8 mouse cellular contexts compared by ENCODE assay signal in genomic region chrX:142778638-142779037, GRCm38 (mm10).
DNase-seq lines count a peak whose midpoint lies in the region; ATAC-seq lines count a peak whose summit lies in the region.
"Had no signal": no experiment of that assay in that cellular context is flagged by ENCODE, and none has a peak within 500 bp of the region (broad histone marks: within the 10 kb centered on the region; RNA-seq: fewer than 3 reads in every experiment).

No protein-coding gene starts in this region.

- H3K27me3 ChIP-seq in hindbrain, embryonic 12.5 days, result peaks cover 7% of the 10 kb centered on the region

- H3K36me3 ChIP-seq in hindbrain, embryonic 12.5 days, result no peaks in the 10 kb centered on the region

- WGBS in hindbrain, embryonic 12.5 days, result 79% methylated on average over 6 of the region's 6 CpGs

- DNase-seq in adrenal gland, postnatal 10 days, result peak; percentile 38
- DNase-seq in lung, postnatal 25 days (ENCODE audit: low spot score), result peak; percentile 36
- no peak for DNase-seq in testis, postnatal 10 days (ENCODE audit: low spot score)
- DNase-seq in layer of hippocampus, postnatal 10 days (ENCODE audit: low spot score in 2 of 2), result no peak

- no peaks in the 10 kb centered on the region for H3K4me1 ChIP-seq in hindbrain, embryonic 12.5 days
- H3K4me1 ChIP-seq: limb, embryonic 10.5 days had no signal

- ATAC-seq in common myeloid progenitor, adult 5-6 weeks (replicated peaks; ENCODE audit: low read depth, poor library complexity, severe bottlenecking), result peak; percentile 98
- ATAC-seq in hematopoietic stem cell, adult 5-6 weeks (replicated peaks in 1 of 2; ENCODE audit: insufficient read depth in 1 of 2, low FRiP score in 2 of 2, low TSS enrichment in 1 of 2, low read depth in 1 of 2, poor library complexity in 2 of 2, severe bottlenecking in 2 of 2), result peak; percentile 72 to 85; a peak in 3 of 4 replicates
- ATAC-seq in hindbrain, embryonic 12.5 days (ENCODE audit: low FRiP score), result no peak

- no peak overlapping the region for H3K4me3 ChIP-seq in hindbrain, embryonic 12.5 days
- H3K4me3 ChIP-seq: limb, embryonic 10.5 days had no signal

- no peak overlapping the region for H3K4me2 ChIP-seq in hindbrain, embryonic 12.5 days (replicated peaks)

- no peaks in the 10 kb centered on the region for H3K9me3 ChIP-seq in hindbrain, embryonic 12.5 days (replicated peaks)
- H3K9me3 ChIP-seq: limb, embryonic 10.5 days had no signal

- H3K9ac ChIP-seq in hindbrain, embryonic 12.5 days, result no peak overlapping the region

- no peak overlapping the region for H3K27ac ChIP-seq in hindbrain, embryonic 12.5 days
- H3K27ac ChIP-seq: limb, embryonic 10.5 days had no signal

Comparison
In these comparisons a context has a peak if more than half of its experiments do, and no peak if none do; other contexts are left out.
1. DNase-seq: peak in adrenal gland, postnatal 10 days (single experiment) and lung, postnatal 25 days (single experiment); none in testis, postnatal 10 days (single experiment) and layer of hippocampus, postnatal 10 days (0 of 2).